Mouse (Mus musculus) testis, adult 2 months (tissue): ENCODE measurements around the gene Socs7.

Experiments
- CTCF ChIP-seq: fragments of 200-500 bp; IDR thresholded peaks from 2 replicates; pipeline ENCODE4 v1.5.1; 2012; ENCODE audit warnings: low read depth, mild to moderate bottlenecking, inconsistent platforms, low read length, moderate library complexity; ENCODE audit not compliant: control insufficient read depth, insufficient read depth, insufficient replicate concordance
- POLR2A ChIP-seq: fragments of 200-500 bp; IDR thresholded peaks from 2 replicates; pipeline ENCODE4 v1.6.1; 2012; ENCODE audit warnings: low read depth, mild to moderate bottlenecking, inconsistent platforms, low read length, moderate library complexity; ENCODE audit not compliant: control insufficient read depth

- no peak for TF ChIP-seq CTCF
- no peak for TF ChIP-seq POLR2A
Measured at GRCm38 (mm10) chr11:97402746-97403145, 40.4 kb downstream of the Socs7 start.
